Mouse (Mus musculus): ENCODE results near the gene Maff.

GRCm38 (mm10) chr15:79403763-79404210, 57.4 kb downstream of the Maff start:
- TF ChIP-seq POLR2A (IDR thresholded peaks at IDR 0.05; ENCODE audit: borderline replicate concordance, insufficient read depth, low read length) (no peak), CTCF (IDR thresholded peaks at IDR 0.05; ENCODE audit: borderline replicate concordance, insufficient read depth, low read depth, low read length) (no peak)

Measured in cerebellum, adult 2 months (tissue).